Mouse (Mus musculus): Measurements from ENCODE around the gene Ccdc155.

DNA sequence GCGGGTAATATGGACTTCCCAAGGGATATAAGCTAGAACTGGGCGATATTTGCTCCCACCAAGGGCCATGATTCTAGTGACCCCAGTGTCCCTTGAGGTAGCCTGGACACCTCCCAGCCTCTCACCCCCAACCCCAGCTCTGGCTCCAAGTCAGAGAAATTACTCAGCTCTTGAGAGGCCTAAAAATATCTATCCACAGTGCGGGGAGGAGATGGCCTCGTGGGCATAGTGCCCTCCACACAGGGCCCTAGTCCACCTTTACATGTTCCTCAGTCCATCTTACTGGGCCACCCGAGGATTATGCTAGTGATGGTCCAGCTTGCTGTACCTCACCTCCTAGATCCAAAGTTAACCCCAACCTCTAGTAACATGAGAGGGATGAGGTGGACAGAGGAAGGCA, 39.9 kb downstream of the Ccdc155 start:
- TF ChIP-seq CTCF (IDR thresholded peaks at IDR 0.05) = no peak
- no peak for TF ChIP-seq EP300 (IDR thresholded peaks at IDR 0.05; ENCODE audit: insufficient read depth, low read depth, low read length)

Data from heart, adult 2 months (tissue).